Mouse (Mus musculus): ENCODE results near the gene Recql5. TPM values are rescaled to one million over a fixed set of nuclear protein-coding genes. Genes with fewer than 3 reads are reported as not detected.

Gene Recql5
- polyA plus RNA-seq, 1 experiment from 2014 or later: 20.2 TPM

DNA sequence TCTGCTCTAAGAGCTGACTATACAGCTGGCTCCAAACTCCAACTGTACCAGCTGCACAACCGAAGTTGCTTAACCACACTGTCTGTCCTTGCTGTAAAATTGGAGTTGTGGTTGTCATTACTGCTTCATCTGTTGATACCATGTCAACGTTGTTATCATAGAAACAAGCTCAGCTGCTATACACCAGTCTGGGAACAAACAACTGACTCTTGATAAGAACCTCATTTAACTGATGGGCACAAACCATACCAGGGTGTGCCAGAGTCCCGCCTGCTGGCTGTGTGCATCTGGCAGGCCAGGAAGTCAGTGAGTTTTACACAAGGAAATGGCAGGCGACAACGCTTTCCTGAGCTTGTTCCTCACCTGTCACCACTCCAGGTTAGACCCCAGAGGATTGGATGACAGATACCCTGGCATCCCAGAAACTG lies 22.1 kb downstream of the Recql5 start:
- Histone ChIP-seq H3K36me3 (ENCODE audit: control insufficient read depth, insufficient read depth, low read length) (peaks cover 13% of the 10 kb centered on the region; the same call in 1 of the 2 replicates), H3K4me2 (replicated peaks; ENCODE audit: low read depth, low read length) (no peak overlapping the region; the same call in 1 of the 2 replicates)
- peak; percentile 46; the same call in 1 of the 2 replicates for ATAC-seq (ENCODE audit: insufficient number of reproducible peaks, insufficient read depth, low FRiP score, low read depth)

DNA sequence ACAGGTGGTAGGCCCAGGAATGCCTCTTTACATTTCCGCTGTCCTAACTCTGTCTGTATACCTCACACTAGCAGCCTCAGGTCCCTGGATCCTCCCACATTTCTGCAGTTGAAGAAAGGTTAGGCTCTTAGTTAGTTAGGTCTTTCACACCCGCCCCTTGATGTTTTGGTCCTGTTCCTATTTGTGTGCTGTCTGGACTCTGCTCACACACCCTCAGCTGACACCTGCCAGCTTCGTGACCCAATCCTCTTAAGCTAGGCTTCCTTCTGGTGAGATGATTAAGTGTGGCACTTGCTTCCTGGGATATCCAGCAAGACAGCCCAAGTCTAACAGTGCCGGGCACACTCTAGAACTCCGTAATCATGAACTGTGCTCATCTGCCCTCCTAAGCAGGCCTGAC lies 26.8 kb downstream of the Recql5 start:
- no peak overlapping the region for H3K4me2 ChIP-seq (replicated peaks; ENCODE audit: low read depth, low read length)
- H3K9me3 ChIP-seq (ENCODE audit: control insufficient read depth, low read depth, low read length): no peaks in the 10 kb centered on the region
- 0 out of 2 replicates have a peak, but pooled peaks cover 5% of the 10 kb centered on the region for H3K36me3 ChIP-seq (ENCODE audit: control insufficient read depth, insufficient read depth, low read length)
- no peak overlapping the region for H3K27ac ChIP-seq (ENCODE audit: low read length)
- H3K9ac ChIP-seq (replicated peaks; ENCODE audit: low read depth, low read length): no peak overlapping the region
- H3K4me1 ChIP-seq (ENCODE audit: control insufficient read depth, insufficient read depth, low read length): peaks cover 27% of the 10 kb centered on the region
- ATAC-seq (ENCODE audit: insufficient number of reproducible peaks, insufficient read depth, low FRiP score, low read depth): no peak
- no peak overlapping the region for H3K4me3 ChIP-seq (ENCODE audit: low read depth, low read length)
- 87% methylated on average over 5 of the region's 5 CpGs for WGBS
- H3K27me3 ChIP-seq (ENCODE audit: control insufficient read depth, insufficient read depth, low read length): no peaks in the 10 kb centered on the region

More for the DNA sequence above, 22.1 kb downstream of the Recql5 start:
- Histone ChIP-seq H3K27me3 (ENCODE audit: control insufficient read depth, insufficient read depth, low read length) (no peaks in the 10 kb centered on the region), H3K4me1 (ENCODE audit: control insufficient read depth, insufficient read depth, low read length) (0 out of 2 replicates have a peak, but pooled peaks cover 3% of the 10 kb centered on the region), H3K9me3 (ENCODE audit: control insufficient read depth, low read depth, low read length) (no peaks in the 10 kb centered on the region), H3K4me3 (ENCODE audit: low read depth, low read length) (no peak overlapping the region), H3K27ac (ENCODE audit: low read length) (peak overlapping the region; percentile 93), H3K9ac (replicated peaks; ENCODE audit: low read depth, low read length) (no peak overlapping the region)
- WGBS: 80% methylated on average over 5 of the region's 5 CpGs

DNA sequence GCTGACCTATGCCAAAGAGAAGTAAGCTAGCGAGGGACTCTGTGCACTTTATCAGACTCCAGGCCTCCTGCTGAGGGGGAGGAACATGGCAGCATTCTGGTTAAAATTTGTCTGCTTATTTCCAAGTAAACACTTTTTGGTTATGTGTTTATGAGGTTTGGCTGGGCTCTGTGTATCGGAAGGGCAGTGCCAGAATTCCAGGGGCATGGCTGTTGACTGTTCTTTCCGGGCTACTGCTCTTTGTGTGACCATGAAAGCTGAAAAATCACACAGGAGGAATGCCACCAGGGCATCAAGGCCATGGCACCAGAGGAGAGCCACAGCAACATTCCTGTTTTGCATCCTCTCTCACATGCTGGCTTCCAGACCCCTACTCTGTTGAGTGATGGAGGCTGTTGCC lies 27.2 kb downstream of the Recql5 start:
- Histone ChIP-seq H3K9me3 (ENCODE audit: control insufficient read depth, low read depth, low read length) (no peaks in the 10 kb centered on the region), H3K4me1 (ENCODE audit: control insufficient read depth, insufficient read depth, low read length) (peaks cover 27% of the 10 kb centered on the region), H3K36me3 (ENCODE audit: control insufficient read depth, insufficient read depth, low read length) (0 out of 2 replicates have a peak, but pooled peaks cover 5% of the 10 kb centered on the region), H3K4me3 (ENCODE audit: low read depth, low read length) (no peak overlapping the region), H3K9ac (replicated peaks; ENCODE audit: low read depth, low read length) (no peak overlapping the region), H3K27me3 (ENCODE audit: control insufficient read depth, insufficient read depth, low read length) (no peaks in the 10 kb centered on the region), H3K4me2 (replicated peaks; ENCODE audit: low read depth, low read length) (no peak overlapping the region), H3K27ac (ENCODE audit: low read length) (peak overlapping the region; percentile 81; the same call in 1 of the 2 replicates)
- 82% methylated on average over 3 of the region's 3 CpGs for WGBS
- ATAC-seq (ENCODE audit: insufficient number of reproducible peaks, insufficient read depth, low FRiP score, low read depth): no peak

DNA sequence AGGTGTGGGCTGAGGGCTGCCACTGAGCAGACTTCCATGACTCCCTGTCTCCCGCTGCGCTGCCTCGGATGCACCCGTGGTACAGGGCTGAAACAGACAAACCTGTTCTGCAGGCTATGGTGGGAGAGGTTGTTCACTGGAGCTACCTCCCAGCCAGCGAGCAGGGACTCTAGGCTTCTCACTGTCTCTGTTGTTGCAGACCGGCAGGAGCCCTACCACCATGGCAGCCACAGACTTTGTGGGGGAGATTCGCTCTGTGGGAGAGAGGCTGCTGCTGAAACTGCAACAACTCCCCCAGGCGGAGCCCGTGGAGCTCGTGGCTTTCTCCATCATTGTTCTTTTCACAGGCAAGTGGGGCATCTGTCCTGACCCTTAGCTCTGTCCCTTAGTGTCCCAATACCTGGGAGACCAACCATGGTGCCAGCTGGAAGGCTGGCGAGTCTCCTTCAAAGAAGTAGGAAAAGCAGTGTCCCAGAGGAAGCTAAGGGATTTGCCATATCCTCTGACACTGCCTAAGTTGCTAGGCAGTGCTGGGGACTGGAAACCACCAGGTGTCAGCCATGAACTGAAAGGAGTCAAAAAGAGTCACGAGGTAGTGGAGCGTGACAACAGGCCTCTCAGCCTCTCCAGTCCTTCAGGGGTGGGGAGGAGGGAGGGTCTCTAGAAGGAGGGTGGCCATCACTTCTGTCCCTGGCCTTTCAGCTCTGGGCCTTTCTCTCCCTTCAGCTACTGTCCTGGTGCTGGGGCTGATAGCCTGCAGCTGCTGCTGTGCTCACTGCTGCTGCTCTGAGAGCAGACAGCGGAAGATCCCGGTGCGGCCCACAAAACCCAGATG lies 28.1 kb downstream of the Recql5 start:
- Histone ChIP-seq H3K27me3 (ENCODE audit: control insufficient read depth, insufficient read depth, low read length) (no peaks in the 10 kb centered on the region), H3K36me3 (ENCODE audit: control insufficient read depth, insufficient read depth, low read length) (0 out of 2 replicates have a peak, but pooled peaks cover 5% of the 10 kb centered on the region), H3K4me1 (ENCODE audit: control insufficient read depth, insufficient read depth, low read length) (peaks cover 31% of the 10 kb centered on the region), H3K4me3 (ENCODE audit: low read depth, low read length) (no peak overlapping the region), H3K9ac (replicated peaks; ENCODE audit: low read depth, low read length) (no peak overlapping the region; the same call in 1 of the 2 replicates), H3K27ac (ENCODE audit: low read length) (peak overlapping the region; percentile 81), H3K9me3 (ENCODE audit: control insufficient read depth, low read depth, low read length) (no peaks in the 10 kb centered on the region), H3K4me2 (replicated peaks; ENCODE audit: low read depth, low read length) (no peak overlapping the region; the same call in 1 of the 2 replicates)
- WGBS: 47% methylated on average over 16 of the region's 16 CpGs
- 0 out of 2 replicates have a peak, but pooled peaks have one; percentile 29 for ATAC-seq (ENCODE audit: insufficient number of reproducible peaks, insufficient read depth, low FRiP score, low read depth)

DNA sequence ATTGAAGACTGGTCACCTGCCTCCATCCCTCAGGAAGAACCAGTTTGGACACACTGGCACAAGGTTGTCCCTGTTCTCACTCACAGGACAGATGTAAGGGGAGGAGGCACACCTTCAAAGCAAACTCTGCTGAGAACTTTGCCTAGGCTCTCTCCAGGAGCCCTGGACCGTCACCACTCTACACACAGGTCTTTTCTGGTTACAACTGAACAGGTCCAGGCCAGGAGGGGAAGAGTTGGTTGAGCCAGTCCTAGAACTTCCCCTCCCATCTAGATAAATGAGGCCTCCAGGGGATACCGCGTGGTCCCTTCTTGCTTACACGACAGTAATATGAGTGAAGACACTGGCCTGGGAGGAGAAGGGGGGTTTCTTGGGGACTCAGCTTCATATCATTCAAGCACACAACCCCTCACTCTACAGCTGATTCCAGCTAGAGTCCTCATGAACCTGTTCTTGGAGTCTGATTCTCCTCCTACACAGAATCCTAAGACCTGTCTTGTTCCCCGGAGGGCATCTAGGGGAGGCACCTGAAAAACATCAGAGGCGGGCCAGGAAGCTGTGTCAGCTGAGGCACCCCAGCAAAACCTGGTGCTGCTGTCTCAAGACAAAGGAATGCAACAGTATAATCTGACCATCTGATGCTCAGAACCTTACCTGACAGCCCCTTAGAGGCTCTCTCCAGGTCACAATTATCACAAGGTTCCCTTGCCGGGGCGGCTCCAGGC lies 28.9 kb downstream of the Recql5 start:
- Histone ChIP-seq H3K4me1 (ENCODE audit: control insufficient read depth, insufficient read depth, low read length) (peaks cover 38% of the 10 kb centered on the region), H3K4me2 (replicated peaks; ENCODE audit: low read depth, low read length) (no peak overlapping the region; the same call in 1 of the 2 replicates)
- ATAC-seq (ENCODE audit: insufficient number of reproducible peaks, insufficient read depth, low FRiP score, low read depth): no peak

DNA sequence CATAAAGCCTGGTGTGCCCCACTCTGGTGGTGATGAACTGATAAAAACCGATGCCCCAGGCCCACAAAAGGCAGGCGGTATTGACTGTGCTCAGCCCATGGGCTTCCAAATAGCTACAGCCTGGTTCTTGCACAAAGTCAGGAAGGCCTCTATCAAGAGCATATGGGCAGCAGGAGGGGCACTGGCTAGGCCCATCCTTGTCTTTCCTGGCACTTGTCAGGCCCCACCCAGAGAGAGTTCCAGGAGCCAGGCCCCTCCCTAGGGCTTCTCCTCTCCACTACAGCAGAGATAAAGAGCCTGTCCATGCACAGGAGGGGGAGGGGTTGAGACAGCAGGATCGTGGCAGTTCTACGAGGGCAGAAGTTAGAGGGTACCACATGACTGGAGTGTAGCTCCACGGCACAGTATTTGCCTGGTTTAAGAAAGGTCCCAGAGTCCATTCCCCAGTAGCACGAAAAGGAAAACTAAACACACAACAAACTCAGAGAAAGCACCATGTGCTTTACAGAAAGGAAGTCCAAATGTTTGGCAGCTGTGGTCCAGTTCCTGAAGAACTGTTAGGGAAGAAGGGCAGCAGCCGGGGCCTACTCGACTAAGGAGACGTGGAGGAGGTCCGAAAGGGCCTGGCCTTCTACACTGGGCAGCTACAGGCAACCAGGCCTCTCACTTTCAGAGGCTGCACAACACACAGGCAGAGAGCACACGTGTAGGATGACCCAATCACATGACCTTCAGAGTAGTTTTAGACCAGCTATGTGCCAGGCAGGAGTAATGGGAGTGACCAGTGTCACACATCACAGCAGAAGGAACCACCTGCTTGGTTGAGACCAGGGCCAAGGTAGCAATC lies 29.7 kb downstream of the Recql5 start:
- H3K4me3 ChIP-seq (ENCODE audit: low read depth, low read length): no peak overlapping the region
- H3K4me2 ChIP-seq (replicated peaks; ENCODE audit: low read depth, low read length): no peak overlapping the region
- no peak overlapping the region for H3K9ac ChIP-seq (replicated peaks; ENCODE audit: low read depth, low read length)
- peaks cover 38% of the 10 kb centered on the region for H3K4me1 ChIP-seq (ENCODE audit: control insufficient read depth, insufficient read depth, low read length)
- H3K27me3 ChIP-seq (ENCODE audit: control insufficient read depth, insufficient read depth, low read length): no peaks in the 10 kb centered on the region
- peak; percentile 59; the same call in 1 of the 2 replicates for ATAC-seq (ENCODE audit: insufficient number of reproducible peaks, insufficient read depth, low FRiP score, low read depth)
- 51% methylated on average over 11 of the region's 11 CpGs for WGBS
- H3K9me3 ChIP-seq (ENCODE audit: control insufficient read depth, low read depth, low read length): no peaks in the 10 kb centered on the region
- 0 out of 2 replicates have a peak overlapping the region, but pooled peaks have one; percentile 81 for H3K27ac ChIP-seq (ENCODE audit: low read length)
- 0 out of 2 replicates have a peak, but pooled peaks cover 5% of the 10 kb centered on the region for H3K36me3 ChIP-seq (ENCODE audit: control insufficient read depth, insufficient read depth, low read length)

More for the DNA sequence above, 28.9 kb downstream of the Recql5 start:
- 64% methylated on average over 8 of the region's 8 CpGs for WGBS
- no peak overlapping the region for H3K9ac ChIP-seq (replicated peaks; ENCODE audit: low read depth, low read length)
- H3K36me3 ChIP-seq (ENCODE audit: control insufficient read depth, insufficient read depth, low read length): 0 out of 2 replicates have a peak, but pooled peaks cover 5% of the 10 kb centered on the region
- H3K9me3 ChIP-seq (ENCODE audit: control insufficient read depth, low read depth, low read length): no peaks in the 10 kb centered on the region
- peak overlapping the region; percentile 81 for H3K27ac ChIP-seq (ENCODE audit: low read length)
- H3K27me3 ChIP-seq (ENCODE audit: control insufficient read depth, insufficient read depth, low read length): no peaks in the 10 kb centered on the region
- no peak overlapping the region for H3K4me3 ChIP-seq (ENCODE audit: low read depth, low read length)

DNA sequence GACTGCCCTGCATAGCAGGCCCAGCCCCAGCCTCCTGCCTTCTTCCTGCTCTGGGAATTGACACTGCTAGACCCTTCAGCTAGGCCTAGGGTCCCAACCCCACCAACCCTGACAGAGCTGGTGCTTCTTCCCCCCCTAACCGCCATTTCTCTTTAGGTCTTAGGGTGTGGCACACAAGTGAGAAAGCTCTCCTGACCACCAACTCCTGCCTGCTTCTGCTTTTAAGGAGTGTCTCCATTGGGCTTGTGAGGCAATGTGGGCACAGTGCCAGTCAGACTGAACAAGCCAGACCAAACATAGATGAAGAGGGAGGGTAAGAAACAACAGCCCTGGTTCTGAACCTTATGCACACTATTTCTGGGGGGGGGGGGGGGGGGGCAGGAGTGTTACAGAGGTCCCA lies 30.4 kb downstream of the Recql5 start:
- ATAC-seq (ENCODE audit: insufficient number of reproducible peaks, insufficient read depth, low FRiP score, low read depth): no peak
- H3K27me3 ChIP-seq (ENCODE audit: control insufficient read depth, insufficient read depth, low read length): no peaks in the 10 kb centered on the region
- WGBS: 81% methylated on average over 1 of the region's 1 CpGs
- peak overlapping the region; percentile 10; the same call in 1 of the 2 replicates for H3K27ac ChIP-seq (ENCODE audit: low read length)
- no peak overlapping the region for H3K4me3 ChIP-seq (ENCODE audit: low read depth, low read length)
- no peak overlapping the region for H3K9ac ChIP-seq (replicated peaks; ENCODE audit: low read depth, low read length)
- H3K4me1 ChIP-seq (ENCODE audit: control insufficient read depth, insufficient read depth, low read length): peaks cover 38% of the 10 kb centered on the region
- H3K36me3 ChIP-seq (ENCODE audit: control insufficient read depth, insufficient read depth, low read length): no peaks in the 10 kb centered on the region
- H3K9me3 ChIP-seq (ENCODE audit: control insufficient read depth, low read depth, low read length): no peaks in the 10 kb centered on the region
- no peak overlapping the region for H3K4me2 ChIP-seq (replicated peaks; ENCODE audit: low read depth, low read length)

Measured in stomach, embryonic 14.5 days (tissue).